Mouse (Mus musculus) megakaryocyte, adult 5-6 weeks (primary cell): ENCODE results near the gene Extl2. TPM values are rescaled to one million over a fixed set of nuclear protein-coding genes. Genes with fewer than 3 reads are reported as not detected.

Experiments used
- ATAC-seq: 2 replicates; pipeline ENCODE4 v1.8.0; 2016; ENCODE audit warnings: mild to moderate bottlenecking, inconsistent platforms; ENCODE audit not compliant: poor library complexity, severe bottlenecking
- total RNA-seq, 2 experiments: library from RNA; stranded (forward) in 1 of 2; stranded (reverse) in 1 of 2; fragments of 153-499, 151-499 nt in 1 of 2; fragments of 221-1000, 200-1000 nt in 1 of 2; gene quantifications; 2 replicates each; pipeline versions ENCODE4 v1.2.3 to v1.2.4; 2015 to 2017

Extl2 gene
- total RNA-seq, 2 experiments from 2014 or later, result 9.5 to 9.9 TPM

- no peak for ATAC-seq
Measured at GRCm38 (mm10) chr3:116078490-116078889, 71.2 kb downstream of the Extl2 start.

Other genes with a start within 250 kb of the Extl2 start
- 10.2 and 15.6 TPM in 2 replicates for gene Dph5, start 119.6 kb upstream of the Extl2 start, total RNA-seq (2015)
- 26.8 and 27.3 TPM in 2 replicates for gene Dph5, start 119.6 kb upstream of the Extl2 start, total RNA-seq (2017)
- gene Slc30a7, start 56 bp upstream of the Extl2 start, total RNA-seq (2015), result 32.3 and 33.2 TPM in 2 replicates
- 65.1 and 66.7 TPM in 2 replicates for gene Slc30a7, start 56 bp upstream of the Extl2 start, total RNA-seq (2017)
- gene Vcam1, start 122.2 kb downstream of the Extl2 start, total RNA-seq (2015), result 4.2 and 5.4 TPM in 2 replicates
- gene Vcam1, start 122.2 kb downstream of the Extl2 start, total RNA-seq (2017), result 3.2 and 4.4 TPM in 2 replicates
- 0.07 TPM in 1 of 2 replicates, not detected in the other for gene Gpr88, start 246.0 kb downstream of the Extl2 start, total RNA-seq (2015)
- 0.18 and 0.37 TPM in 2 replicates for gene Gpr88, start 246.0 kb downstream of the Extl2 start, total RNA-seq (2017)